Mouse (Mus musculus): Measurements from ENCODE around the gene Ndufc2.
A peak's percentile ranks its signal among the peaks of the same experiment; 100 is the strongest.

Ndufc2 gene

DNA sequence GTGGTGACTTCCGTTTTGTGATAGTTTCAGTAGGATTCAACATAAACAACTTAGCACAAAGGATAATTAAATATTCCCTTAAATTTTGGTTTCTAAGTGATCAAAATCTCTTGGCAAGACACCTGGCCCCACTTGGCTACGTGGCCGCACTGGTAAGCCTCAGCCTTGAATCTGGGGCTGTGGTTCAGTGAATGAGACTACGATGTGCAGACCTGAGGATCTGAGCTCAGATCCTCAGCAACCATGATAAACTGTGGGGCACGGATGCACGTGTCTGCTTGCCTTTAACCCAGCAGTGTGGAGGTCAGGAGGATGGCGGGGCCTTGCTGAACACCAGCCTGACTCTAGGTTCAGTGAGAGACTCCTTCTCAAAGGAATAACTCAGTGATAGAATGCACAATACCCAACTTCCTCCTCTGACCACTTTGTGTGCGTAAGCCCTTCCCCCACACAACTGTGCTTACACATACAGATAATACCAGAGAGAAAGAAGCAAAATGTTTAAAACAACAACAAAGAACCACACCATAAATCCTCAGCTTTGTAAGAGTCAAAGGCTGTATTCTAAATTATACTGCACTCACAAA lies 12.1 kb upstream of the Ndufc2 start:
- DNase-seq, result no peak

DNA sequence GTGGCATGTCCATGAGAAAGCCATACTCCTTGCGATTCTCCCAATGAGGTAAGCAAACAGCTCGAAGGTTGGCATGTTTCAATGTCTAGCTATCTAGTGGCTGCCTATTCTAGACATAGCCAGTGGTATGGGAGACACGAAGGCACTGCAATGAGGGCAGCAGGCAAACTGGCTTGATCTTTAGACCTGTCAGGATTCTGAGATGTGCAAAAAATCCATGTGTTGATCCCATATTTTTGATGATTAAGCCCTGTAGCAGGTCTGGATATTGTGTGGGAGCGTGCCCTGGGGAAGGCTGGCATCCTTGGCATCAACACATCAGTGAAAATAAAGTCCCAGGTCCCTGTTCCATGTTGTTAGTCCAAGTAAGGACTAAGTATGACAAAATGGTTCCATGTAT lies 11.3 kb upstream of the Ndufc2 start:
- no peak for DNase-seq

GRCm38 (mm10) chr7:97391293-97392078 lies 8.3 kb upstream of the Ndufc2 start:
- no peak for DNase-seq

GRCm38 (mm10) chr7:97392079-97392445 lies 7.7 kb upstream of the Ndufc2 start:
- DNase-seq, result no peak

DNA sequence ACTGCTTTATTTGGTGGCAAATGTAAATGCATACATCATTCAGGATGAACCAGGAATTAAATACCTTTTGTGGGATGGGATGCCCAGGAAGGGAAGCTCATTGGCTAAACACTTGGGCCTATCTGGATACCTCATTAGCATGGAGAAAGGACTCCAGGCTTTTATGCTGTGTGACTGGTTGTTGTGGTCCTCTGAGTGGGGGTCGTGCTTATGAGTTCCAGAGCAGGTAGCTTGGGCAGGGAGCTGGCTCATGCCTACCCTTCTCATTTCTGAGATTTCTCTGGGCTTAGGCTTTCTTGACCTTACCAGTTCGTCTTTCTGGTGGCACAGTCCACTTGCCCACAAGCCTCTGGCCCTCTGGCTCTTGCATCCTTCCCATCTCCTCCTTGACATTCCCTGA lies 5.4 kb upstream of the Ndufc2 start:
- no peak for DNase-seq

DNA sequence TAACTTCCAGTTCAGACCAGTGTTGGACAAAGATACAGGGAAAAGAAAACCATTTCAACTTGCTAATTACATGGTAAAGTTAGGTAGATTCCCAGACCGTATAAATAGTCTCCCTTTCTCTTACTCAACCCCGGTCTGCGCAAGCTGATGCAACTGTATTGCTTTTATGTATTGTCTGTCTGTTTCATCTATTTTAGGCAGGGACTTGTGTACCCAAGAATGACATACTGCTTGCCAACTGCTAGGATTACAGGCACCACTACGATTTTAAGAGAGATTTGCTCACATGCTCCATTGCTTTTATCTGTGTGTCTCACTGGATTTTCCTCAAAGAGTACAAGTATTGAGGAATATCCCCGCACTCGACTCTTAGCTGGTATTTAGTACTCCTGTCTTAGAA lies 860 bp upstream of the Ndufc2 start:
- DNase-seq, result no peak

GRCm38 (mm10) chr7:97407145-97407544 lies 7.3 kb downstream of the Ndufc2 start:
- DNase-seq, result no peak

- no peak for DNase-seq
Observed at GRCm38 (mm10) chr7:97411106-97411505, 11.3 kb downstream of the Ndufc2 start.

DNA sequence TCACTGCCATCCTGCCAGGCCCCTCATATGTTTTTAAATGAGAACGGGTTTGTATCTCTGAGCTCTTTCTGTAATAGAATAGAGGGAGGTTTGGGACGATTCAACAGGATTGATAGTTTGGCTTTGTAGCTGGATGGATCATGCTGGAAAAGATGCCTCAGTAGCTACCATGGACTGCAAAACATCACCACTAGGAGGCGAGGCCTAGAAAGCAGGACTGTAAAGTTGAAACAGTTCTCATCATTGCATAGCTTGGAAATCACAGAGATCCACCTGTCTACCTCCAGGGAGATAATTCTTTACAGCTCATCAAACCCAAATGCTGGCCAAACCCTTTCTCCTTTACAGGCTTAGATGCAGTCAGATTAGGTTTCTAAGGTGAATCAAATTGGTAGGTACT lies 11.8 kb downstream of the Ndufc2 start:
- DNase-seq, result no peak

DNA sequence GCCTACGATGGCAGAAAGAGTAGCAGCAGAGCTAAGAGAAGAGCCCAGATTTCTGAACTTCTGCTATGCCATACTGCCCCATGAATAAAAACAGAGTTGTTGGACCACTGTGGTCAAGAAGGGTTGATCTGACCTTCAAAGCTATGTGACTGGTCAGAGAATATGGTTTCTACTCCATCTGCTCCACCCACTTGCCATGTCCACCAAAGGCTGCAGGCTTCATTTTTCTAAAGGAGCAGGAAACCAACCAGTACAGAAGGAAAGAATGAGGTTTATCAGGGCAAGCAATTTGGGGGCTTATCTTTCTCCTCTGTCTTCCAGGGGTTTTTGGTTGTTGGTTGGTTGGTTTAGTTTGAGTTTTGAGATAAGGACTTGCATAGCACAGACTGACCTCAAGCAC lies 14.2 kb downstream of the Ndufc2 start:
- no peak for DNase-seq

DNA sequence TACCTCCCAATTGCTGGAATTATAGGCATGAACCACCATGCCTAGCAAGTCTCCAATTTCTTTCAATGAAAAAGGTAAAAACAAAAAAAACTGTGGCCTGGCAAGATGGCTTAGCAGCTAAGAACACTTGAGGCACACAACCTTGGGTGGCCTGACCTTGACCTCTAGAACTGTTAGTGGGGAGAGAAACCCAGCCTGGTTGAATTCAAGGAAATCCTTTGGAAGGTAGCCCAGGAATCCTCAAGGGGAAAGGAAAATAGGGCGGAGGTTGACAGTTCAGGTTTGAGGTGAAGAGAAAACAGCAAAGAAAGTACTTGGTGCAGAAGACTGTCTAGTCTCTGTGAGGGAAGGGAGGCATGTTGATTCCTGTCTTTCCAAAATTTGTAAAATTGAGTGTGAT lies 14.6 kb downstream of the Ndufc2 start:
- no peak for DNase-seq

DNA sequence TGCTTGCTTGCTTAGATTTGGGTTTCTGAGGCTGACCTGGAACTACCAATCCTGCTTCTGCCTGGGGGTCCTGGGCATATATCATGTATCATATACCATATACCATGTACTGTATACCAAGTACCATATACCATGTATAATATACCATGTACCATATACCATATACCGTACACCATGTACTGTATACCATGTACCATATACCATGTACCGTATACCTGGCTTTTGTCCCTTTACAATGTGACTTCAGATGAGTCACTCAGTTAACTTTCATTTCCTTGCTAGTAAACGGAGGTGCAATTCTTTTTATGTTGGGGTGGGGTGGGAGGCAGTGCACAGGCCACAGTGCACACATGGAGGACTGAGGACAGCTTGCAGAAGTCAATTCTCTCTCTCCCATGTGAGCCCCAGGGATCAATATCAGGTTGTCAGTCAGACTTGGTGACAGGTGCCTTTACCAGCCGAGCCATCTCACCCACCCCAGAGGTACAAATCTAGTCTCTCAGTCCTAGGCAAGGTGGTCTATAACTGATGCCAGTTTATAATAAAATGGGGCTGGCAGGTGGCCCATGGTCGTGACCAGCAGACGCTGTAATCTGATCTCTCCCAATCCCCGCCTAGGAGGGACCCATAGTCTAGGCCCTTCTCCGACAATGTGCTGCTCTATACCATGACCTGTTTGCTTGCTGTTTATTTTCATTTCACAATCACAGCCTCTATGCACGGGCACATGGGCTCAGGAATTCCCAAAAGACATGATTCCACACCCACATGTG lies 15.3 kb downstream of the Ndufc2 start:
- DNase-seq, result peak; percentile 33

- no peak for DNase-seq
Observed at GRCm38 (mm10) chr7:97416473-97416872, 16.7 kb downstream of the Ndufc2 start.

GRCm38 (mm10) chr7:97416906-97417777 lies 17.3 kb downstream of the Ndufc2 start, which contains the start of gene Thrsp:
Thrsp (minus strand) TSS chr7:97417730.
- DNase-seq, result peak; percentile 94

DNA sequence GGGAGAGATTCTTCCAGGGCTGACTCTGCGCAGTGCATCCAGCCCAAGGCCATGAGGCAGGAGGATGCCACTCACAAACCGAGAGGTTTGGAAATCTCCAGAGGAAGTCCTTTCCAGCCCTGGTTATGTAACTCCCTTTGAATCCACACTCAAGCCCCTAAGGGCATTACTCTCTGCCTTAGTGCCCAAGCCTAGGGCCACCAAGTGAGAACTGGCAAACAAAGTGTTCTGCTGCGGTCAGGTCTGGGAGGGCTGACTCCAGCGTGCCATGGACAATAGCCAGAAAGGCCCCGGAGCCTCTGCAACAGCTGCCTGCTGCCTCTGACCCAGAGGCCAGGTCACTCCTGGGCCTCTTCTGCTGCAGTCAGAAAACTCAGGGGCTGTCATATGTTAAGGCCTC lies 18.9 kb downstream of the Ndufc2 start:
- peak; percentile 37 for DNase-seq

DNA sequence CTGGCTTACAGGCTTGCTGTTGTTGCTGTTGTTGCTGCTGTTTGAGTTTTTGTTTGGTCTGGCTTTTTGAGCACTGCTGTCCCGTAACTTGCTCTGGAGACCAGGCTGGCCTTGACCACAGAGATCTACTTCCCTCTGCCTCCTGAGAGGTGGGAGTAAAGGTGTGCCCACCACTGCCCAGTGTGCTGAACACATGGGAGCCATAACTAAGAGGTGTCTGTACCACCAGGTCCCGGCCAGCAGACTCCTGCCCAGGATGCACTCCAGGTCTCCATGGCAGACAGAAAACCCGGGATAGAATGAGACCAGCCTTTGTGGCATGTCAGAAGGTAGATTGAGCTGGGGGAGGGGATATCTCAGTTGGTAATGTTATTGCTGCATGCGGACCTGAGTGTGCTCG lies 19.4 kb downstream of the Ndufc2 start:
- no peak for DNase-seq

DNA sequence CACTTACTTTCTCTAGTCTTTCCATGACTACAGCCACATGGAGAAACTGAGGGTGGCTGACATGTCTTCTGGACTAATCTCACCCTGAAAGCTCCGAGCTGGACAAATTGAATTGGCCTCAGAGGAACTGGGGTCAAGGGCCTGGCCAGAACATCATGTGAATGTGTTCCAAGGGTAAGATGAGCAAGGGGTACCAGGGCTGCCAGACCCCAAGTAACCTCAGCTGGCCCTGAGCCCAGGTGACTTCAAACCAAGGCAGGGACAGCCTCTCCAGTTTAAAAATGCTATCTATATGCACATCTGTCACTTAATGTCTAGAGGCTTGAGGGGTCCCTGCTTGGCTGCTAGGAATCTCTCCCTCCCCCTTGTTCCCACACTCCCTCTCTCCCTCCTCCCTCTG lies 20.6 kb downstream of the Ndufc2 start:
- DNase-seq, result no peak

DNA sequence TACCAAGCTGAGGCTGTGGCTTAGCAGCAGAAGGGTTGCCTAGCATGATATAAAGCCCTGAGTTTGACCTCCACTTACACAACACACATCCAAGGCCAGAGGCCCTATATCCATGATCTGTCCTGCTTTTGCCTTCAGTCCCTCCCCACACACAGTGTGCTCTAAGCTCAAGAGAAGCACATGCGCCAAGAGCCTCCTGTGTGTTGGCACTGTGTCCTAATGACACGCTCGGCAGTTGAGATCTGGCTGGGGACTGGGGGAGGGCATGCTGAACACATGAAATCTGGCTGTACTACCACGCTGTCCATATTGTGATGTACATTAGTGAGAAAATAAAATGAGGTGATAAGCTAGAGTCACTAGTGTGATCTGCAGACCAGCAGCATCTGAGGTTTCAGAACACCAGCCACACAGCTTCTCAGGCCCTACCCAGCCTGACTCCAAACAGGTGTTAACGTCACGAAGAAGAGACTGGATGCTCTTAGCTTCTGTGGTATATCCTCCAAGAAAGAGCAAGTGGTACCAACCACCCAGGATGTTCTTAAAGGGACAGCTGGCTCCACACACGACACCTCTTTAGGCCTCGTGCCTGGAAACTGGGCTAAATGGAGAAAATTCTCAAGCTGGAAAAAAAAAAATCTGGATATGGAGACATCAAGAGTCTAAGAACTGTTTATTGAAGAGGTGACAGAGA lies 21.3 kb downstream of the Ndufc2 start:
- DNase-seq, result peak; percentile 64

DNA sequence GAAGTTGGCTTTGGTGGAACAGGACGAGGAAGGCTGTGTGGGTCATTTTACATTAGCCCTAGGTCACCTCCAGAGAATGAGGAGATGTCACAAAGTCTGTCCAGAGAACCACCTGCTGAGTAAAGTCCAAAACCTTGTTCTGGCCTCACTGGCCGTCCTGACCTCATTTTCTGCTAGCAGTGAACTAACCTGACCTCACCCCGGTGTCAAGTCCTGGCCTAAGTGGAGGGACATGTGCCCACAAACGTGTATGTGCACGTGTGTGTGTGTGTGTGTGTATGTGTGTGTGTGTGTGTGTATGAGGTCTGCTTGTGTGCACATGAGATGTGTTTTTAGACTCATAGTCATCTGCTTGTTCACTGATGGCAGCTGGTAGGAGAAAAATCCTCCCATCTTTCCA lies 24.0 kb downstream of the Ndufc2 start:
- DNase-seq, result no peak

DNA sequence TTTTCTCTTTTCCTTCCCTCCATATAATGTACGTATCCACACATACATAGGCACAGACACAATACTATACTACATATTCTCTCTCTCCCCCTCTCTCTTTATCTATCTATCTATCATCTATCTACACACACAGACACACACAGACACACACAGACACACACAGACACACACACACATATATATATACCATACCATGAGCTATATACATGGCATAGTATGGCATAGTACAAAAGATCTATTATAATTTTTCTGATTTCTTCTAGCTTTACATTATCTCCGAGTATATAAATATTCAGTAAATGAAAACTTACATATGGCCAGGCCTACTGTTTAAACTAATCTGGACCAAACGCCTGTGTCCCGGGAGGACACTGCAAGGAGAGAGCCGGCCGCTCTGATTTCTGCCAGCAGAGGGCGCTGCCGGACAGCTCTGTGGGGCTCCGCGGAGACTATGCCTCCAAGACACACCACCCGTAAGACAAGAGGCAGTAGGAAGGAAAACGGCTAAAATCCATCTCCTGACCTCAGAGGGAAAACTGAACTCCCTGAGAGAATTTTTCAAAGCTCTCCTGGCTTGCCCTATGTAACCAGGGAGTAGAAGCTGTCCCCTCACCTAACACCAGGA lies 24.9 kb downstream of the Ndufc2 start:
- DNase-seq, result peak; percentile 88

DNA sequence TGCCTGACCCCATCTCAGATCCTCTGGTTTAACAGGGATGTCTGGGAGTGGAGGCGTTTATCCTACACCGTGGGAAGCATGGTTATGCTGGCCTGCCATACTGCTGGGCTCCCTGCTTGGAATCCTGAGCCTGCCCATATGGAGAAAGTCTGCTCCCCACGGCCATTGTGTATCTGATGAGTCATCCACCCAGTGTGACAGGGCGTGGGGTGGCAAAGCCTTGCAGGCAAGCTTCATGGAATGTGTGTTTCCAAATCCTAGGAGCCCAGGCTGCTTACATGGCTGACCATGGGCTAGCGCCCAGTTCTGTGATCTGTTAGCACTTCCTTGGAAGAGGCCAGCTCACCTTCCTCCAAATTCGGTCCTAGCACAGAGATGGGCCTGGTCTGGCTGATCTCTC lies 26.8 kb downstream of the Ndufc2 start:
- no peak for DNase-seq

DNA sequence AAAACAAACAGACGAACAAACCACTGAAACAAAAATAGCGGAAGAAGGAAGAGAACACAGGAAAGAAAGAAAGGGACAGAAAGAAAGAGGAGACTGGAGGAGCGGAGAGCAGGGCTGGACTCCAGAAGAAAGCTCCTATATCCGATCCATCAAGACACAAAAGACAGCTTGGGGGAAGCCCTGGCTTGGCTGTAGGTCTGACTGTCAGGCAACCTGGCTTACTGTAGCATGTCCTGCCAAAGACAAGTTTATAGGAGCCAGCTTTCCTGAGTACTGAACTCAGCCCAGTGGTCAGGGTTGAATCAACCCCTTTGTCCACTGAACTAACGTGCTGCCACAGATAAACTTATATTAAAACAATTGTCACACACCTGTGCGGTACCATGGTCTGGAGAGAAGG lies 27.5 kb downstream of the Ndufc2 start:
- no peak for DNase-seq

All from cerebellum, adult 11 months (tissue).